Mouse (Mus musculus) lung, postnatal 14 days (tissue): ENCODE data around the gene Aldh3b3.

Experiments
- DNase-seq: peaks from one replicate; pipeline ENCODE4 v3.0.0; 2021

Aldh3b3 gene

GRCm38 (mm10) chr19:4003641-4004040, 45.2 kb downstream of the Aldh3b3 start:
- no peak for DNase-seq

- DNase-seq: no peak
Measured at GRCm38 (mm10) chr19:4004331-4004730, 45.9 kb downstream of the Aldh3b3 start.

- no peak for DNase-seq
Measured at GRCm38 (mm10) chr19:4005091-4005490, 46.6 kb downstream of the Aldh3b3 start.

- no peak for DNase-seq
Measured at GRCm38 (mm10) chr19:4005971-4006370, 47.5 kb downstream of the Aldh3b3 start.

- no peak for DNase-seq
Measured at GRCm38 (mm10) chr19:4011086-4011485, 52.6 kb downstream of the Aldh3b3 start.

GRCm38 (mm10) chr19:4012432-4013022, 54.1 kb downstream of the Aldh3b3 start, which contains the start of gene Ndufv1:
Gene Ndufv1 (minus strand): TSS chr19:4012806.
- DNase-seq: peak; percentile 96

DNA sequence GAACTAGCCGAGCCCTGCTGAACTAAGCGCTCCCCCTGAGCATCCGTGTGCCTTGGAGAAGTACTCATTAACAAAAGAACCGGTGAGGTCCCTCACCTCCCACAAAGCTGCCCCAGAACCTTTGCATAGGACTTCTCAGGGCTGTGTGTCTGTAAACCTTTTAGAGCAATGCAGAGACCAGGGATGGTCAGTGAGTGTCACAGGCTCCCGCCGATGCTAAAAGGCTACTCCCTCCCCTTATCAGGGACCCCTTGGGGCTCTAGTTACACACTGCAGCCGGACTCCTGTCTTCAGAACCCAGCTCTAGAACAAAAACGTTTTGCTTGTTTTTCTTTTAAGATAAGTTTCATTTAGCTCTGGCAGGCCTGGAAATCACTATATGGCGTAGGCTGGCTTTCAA, 54.6 kb downstream of the Aldh3b3 start:
- DNase-seq: no peak

DNA sequence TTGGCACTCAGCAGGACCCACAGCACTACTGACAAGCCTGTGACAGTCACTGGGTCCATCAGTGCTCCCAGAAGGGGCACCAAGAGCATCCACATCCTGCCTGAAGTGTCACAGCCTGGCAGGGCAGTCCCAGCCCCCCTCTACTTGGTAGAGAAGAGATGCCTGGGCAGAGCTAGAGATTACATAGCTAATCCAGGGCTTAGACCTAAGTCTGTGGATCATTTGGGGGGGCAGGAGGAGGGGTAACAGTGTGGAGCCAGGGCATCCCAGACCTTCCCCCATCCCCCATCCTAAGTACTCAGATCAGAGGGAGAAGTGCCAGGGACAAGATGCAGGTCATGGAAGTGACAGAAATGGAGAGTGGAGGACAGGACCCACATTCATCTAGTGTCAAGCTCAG, 56.4 kb downstream of the Aldh3b3 start:
- no peak for DNase-seq

- no peak for DNase-seq
Measured at GRCm38 (mm10) chr19:4015635-4016034, 57.2 kb downstream of the Aldh3b3 start.

DNA sequence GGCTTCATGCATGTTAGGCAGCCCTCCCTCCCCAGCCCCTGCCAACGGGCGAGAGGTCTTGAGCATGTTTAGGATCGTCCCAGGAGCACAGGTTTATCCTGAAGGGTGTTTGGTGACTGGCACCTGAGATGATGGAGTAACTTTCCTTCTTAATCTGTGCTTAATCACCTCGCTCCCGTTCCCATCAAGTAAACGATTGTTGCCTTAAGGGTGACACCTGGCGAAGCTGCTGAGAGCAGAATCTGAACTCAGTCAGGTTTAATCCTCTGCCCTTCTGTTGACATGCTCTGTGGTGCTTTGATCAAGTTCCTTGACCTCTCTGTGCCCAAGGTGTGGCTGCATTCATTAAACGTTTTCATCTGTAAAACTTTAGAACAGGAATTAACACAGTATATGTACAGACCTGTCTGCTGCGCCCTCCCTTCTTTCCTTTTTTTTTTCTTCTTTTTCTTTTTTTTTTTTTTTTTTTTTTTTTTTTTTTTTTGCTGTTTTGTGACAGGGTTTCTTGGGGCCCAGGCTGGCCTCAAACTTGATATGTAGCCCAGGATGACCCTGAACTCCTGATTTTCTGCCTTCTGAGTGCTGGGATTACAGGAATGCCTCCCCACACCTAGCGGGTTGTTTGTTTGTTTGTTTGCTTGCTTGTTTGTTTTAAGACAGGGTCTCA, 59.6 kb downstream of the Aldh3b3 start:
- DNase-seq: no peak

- DNase-seq: peak; percentile 85
Measured at GRCm38 (mm10) chr19:4018743-4019583, 60.5 kb downstream of the Aldh3b3 start.
